Mouse (Mus musculus): ENCODE measurements around the gene Trim75. TPM values are rescaled to one million over a fixed set of nuclear protein-coding genes. Genes with fewer than 3 reads are reported as not detected.
"Not testable (repeated sequence)": the region's sequence is repeated elsewhere in the genome, so short reads cannot be mapped to it uniquely, and the experiment has no call there.

The Trim75 gene
- polyA plus RNA-seq, 1 experiment from 2014 or later, result not detected

- no peak overlapping the region for H3K4me3 ChIP-seq (ENCODE audit: low read depth, low read length)
- H3K4me1 ChIP-seq (replicated peaks; ENCODE audit: control insufficient read depth, insufficient read depth, low read length), result no peaks in the 10 kb centered on the region
- H3K27ac ChIP-seq (ENCODE audit: low read depth, low read length), result no peak overlapping the region
- 74% methylated on average over 4 of the region's 4 CpGs for WGBS
- no peaks in the 10 kb centered on the region for H3K36me3 ChIP-seq (ENCODE audit: control insufficient read depth, insufficient read depth)
- no peaks in the 10 kb centered on the region for H3K9me3 ChIP-seq (ENCODE audit: control insufficient read depth)
- ATAC-seq, result no peak
- TF ChIP-seq CTCF (IDR thresholded peaks at IDR 0.05; ENCODE audit: low read depth), result no peak
- H3K9ac ChIP-seq (ENCODE audit: low read depth, low read length), result no peak overlapping the region
- H3K27me3 ChIP-seq (replicated peaks; ENCODE audit: control insufficient read depth, insufficient read depth, low read length), result no peaks in the 10 kb centered on the region
- no peak overlapping the region for H3K4me2 ChIP-seq (replicated peaks; ENCODE audit: low read depth)
Measured at GRCm38 (mm10) chr8:65029776-65030175, 42.1 kb upstream of the Trim75 start.

GRCm38 (mm10) chr8:65028959-65029686, 41.5 kb upstream of the Trim75 start:
- H3K27me3 ChIP-seq (replicated peaks; ENCODE audit: control insufficient read depth, insufficient read depth, low read length), result no peaks in the 10 kb centered on the region
- H3K36me3 ChIP-seq (ENCODE audit: control insufficient read depth, insufficient read depth), result no peaks in the 10 kb centered on the region
- H3K9me3 ChIP-seq (ENCODE audit: control insufficient read depth), result no peaks in the 10 kb centered on the region
- no peak for TF ChIP-seq CTCF (IDR thresholded peaks at IDR 0.05; ENCODE audit: low read depth)
- no peaks in the 10 kb centered on the region for H3K4me1 ChIP-seq (replicated peaks; ENCODE audit: control insufficient read depth, insufficient read depth, low read length)
- H3K4me2 ChIP-seq (replicated peaks; ENCODE audit: low read depth), result no peak overlapping the region
- ATAC-seq, result no peak
- H3K9ac ChIP-seq (ENCODE audit: low read depth, low read length), result no peak overlapping the region
- 75% methylated on average over 12 of the region's 12 CpGs for WGBS
- no peak overlapping the region for H3K4me3 ChIP-seq (ENCODE audit: low read depth, low read length)
- no peak overlapping the region for H3K27ac ChIP-seq (ENCODE audit: low read depth, low read length)

GRCm38 (mm10) chr8:65022485-65022884, 34.9 kb upstream of the Trim75 start:
- H3K4me3 ChIP-seq (ENCODE audit: low read depth, low read length), result no peak overlapping the region
- H3K27me3 ChIP-seq (replicated peaks; ENCODE audit: control insufficient read depth, insufficient read depth, low read length), result no peaks in the 10 kb centered on the region
- no peak for ATAC-seq
- TF ChIP-seq CTCF (IDR thresholded peaks at IDR 0.05; ENCODE audit: low read depth), result peak; percentile 79
- H3K4me2 ChIP-seq (replicated peaks; ENCODE audit: low read depth), result no peak overlapping the region
- H3K27ac ChIP-seq (ENCODE audit: low read depth, low read length), result no peak overlapping the region
- no peaks in the 10 kb centered on the region for H3K4me1 ChIP-seq (replicated peaks; ENCODE audit: control insufficient read depth, insufficient read depth, low read length)
- WGBS, result 46% methylated on average over 8 of the region's 8 CpGs
- no peaks in the 10 kb centered on the region for H3K9me3 ChIP-seq (ENCODE audit: control insufficient read depth)
- no peaks in the 10 kb centered on the region for H3K36me3 ChIP-seq (ENCODE audit: control insufficient read depth, insufficient read depth)
- no peak overlapping the region for H3K9ac ChIP-seq (ENCODE audit: low read depth, low read length)

GRCm38 (mm10) chr8:65018423-65018822, 30.8 kb upstream of the Trim75 start, which contains the start of the genes Trim61 and Trim60:
Trim61 (minus strand) TSS chr8:65018523.
Trim60 (minus strand) TSS chr8:65018584.
- no peaks in the 10 kb centered on the region for H3K36me3 ChIP-seq (ENCODE audit: control insufficient read depth, insufficient read depth)
- no peak within 1 kb of the TSS for H3K27ac ChIP-seq (ENCODE audit: low read depth, low read length)
- H3K9ac ChIP-seq (ENCODE audit: low read depth, low read length), result no peak within 1 kb of the TSS
- H3K27me3 ChIP-seq (replicated peaks; ENCODE audit: control insufficient read depth, insufficient read depth, low read length), result no peaks in the 10 kb centered on the region
- H3K4me3 ChIP-seq (ENCODE audit: low read depth, low read length), result no peak within 1 kb of the TSS
- no peak within 1 kb of the TSS for H3K4me2 ChIP-seq (replicated peaks; ENCODE audit: low read depth)
- no peaks in the 10 kb centered on the region for H3K9me3 ChIP-seq (ENCODE audit: control insufficient read depth)
- 90% methylated on average over 8 of the region's 8 CpGs for WGBS
- ATAC-seq, result no peak
- no peaks in the 10 kb centered on the region for H3K4me1 ChIP-seq (replicated peaks; ENCODE audit: control insufficient read depth, insufficient read depth, low read length)
- TF ChIP-seq CTCF (IDR thresholded peaks at IDR 0.05; ENCODE audit: low read depth), result no peak

DNA sequence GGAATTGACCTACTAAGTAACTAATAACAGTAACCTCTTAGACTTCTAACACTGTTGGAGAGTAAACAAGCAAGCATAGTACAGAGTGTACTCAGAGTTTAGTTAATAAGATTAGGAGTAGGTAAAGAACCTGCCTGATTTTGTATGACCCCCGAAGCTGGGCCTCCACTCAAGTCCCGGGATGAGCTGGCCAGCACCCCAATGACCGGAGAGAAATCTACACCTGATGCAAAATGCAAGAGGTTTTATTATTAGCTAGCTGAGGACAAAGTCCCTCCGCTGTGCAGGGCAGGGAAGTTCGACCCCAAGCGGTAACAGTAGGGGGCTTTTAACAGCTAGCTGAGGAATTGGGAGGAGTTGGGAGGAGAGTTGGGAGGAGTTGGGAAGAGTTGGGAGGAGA, 20.0 kb upstream of the Trim75 start:
- 83% methylated on average over 6 of the region's 6 CpGs for WGBS
- not testable (repeated sequence) for H3K4me1 ChIP-seq (replicated peaks; ENCODE audit: control insufficient read depth, insufficient read depth, low read length); H3K4me3 ChIP-seq (ENCODE audit: low read depth, low read length); H3K27ac ChIP-seq (ENCODE audit: low read depth, low read length); H3K9me3 ChIP-seq (ENCODE audit: control insufficient read depth); H3K9ac ChIP-seq (ENCODE audit: low read depth, low read length); H3K4me2 ChIP-seq (replicated peaks; ENCODE audit: low read depth); H3K27me3 ChIP-seq (replicated peaks; ENCODE audit: control insufficient read depth, insufficient read depth, low read length); H3K36me3 ChIP-seq (ENCODE audit: control insufficient read depth, insufficient read depth); ATAC-seq

DNA sequence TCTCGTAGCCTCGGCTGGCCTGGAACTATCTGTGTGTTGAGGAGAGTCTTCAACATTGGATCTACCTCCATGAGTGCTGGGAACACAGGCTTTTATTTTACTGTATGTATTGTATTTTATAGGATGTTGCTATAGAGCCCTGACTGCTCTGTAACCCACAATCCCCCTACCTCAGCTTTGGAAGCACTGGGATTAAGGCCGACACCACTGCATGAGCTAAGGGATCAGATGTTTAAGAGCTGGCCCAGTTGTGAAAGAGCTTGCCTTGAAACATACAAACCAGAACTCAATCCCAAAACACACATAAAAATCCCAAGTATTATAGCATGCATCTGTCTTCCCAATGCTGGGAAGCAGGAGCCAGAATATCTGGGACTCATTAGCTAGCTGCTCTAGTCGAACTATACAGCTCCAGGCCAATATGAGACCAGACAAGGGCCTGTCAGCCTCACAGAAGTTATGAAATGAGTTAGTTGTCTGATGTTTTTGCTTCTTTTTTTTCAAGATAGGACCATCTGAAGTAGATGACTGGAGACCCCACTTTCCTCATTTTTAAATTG, 11.3 kb upstream of the Trim75 start:
- ATAC-seq, result no peak
- no peaks in the 10 kb centered on the region for H3K9me3 ChIP-seq (ENCODE audit: control insufficient read depth)
- TF ChIP-seq CTCF (IDR thresholded peaks at IDR 0.05; ENCODE audit: low read depth), result no peak
- H3K36me3 ChIP-seq (ENCODE audit: control insufficient read depth, insufficient read depth), result no peaks in the 10 kb centered on the region
- no peaks in the 10 kb centered on the region for H3K4me1 ChIP-seq (replicated peaks; ENCODE audit: control insufficient read depth, insufficient read depth, low read length)
- H3K27me3 ChIP-seq (replicated peaks; ENCODE audit: control insufficient read depth, insufficient read depth, low read length), result no peaks in the 10 kb centered on the region
- H3K9ac ChIP-seq (ENCODE audit: low read depth, low read length), result no peak overlapping the region
- H3K4me2 ChIP-seq (replicated peaks; ENCODE audit: low read depth), result no peak overlapping the region
- WGBS, result 88% methylated on average over 4 of the region's 4 CpGs
- H3K27ac ChIP-seq (ENCODE audit: low read depth, low read length), result no peak overlapping the region
- no peak overlapping the region for H3K4me3 ChIP-seq (ENCODE audit: low read depth, low read length)
